Mouse (Mus musculus): ENCODE measurements around the gene Smox. TPM values are rescaled to one million over a fixed set of nuclear protein-coding genes. Genes with fewer than 3 reads are reported as not detected.

Smox gene
- polyA plus RNA-seq, 2 experiments = 70.4 to 75.0 TPM

DNA sequence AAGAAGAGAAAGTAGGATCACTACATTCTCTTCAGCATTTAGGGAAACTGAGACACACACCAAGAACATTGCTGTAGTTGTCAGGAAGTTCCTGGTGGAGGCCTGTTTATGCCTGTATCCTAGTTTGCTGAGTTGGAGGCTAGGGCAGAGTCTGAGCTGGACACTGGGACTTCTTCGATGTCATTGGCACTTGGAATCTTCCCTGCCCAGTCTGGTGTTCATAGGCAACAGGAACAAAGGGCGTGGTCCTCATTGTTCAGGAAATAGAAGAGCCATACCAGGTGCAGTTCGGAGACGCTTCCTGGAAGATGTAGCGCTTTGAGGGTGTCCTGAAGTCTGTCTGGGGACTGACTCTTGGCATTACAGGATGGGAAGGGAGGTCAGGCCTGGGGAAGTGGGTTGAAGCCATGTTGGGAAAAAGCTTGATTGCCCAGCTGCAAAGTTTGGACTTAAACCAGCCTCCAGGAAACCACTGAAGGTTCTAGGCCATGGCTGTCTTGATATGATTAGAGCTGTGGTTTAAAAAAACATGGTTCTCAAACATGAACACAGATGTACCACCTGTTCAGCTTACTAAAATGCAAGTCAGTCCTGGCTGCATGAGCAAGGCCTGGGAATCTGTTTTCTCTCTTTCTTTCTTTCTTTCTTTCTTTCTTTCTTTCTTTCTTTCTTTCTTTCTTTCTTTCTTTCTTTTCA, 5.0 kb downstream of the Smox start:
- DNase-seq (ENCODE audit: low read depth in 3 of 3, low spot score in 3 of 3) = no peak
- H3K27me3 ChIP-seq (ENCODE audit: control insufficient read depth, insufficient read depth, low read length) = no peaks in the 10 kb centered on the region; the same call in 1 of the 2 replicates
- H3K9me3 ChIP-seq (ENCODE audit: control insufficient read depth, low read length) = no peaks in the 10 kb centered on the region
- ATAC-seq (ENCODE audit: insufficient read depth) = no peak
- peaks cover 62 to 63% of the 10 kb centered on the region in 2 experiments for H3K4me1 ChIP-seq (replicated peaks; ENCODE audit: control insufficient read depth in 2 of 2, insufficient read depth in 2 of 2, low read length in 1 of 2)
- peak overlapping the region; percentile 82 for H3K4me2 ChIP-seq (ENCODE audit: low read depth)
- peak overlapping the region; percentile 99 for H3K27ac ChIP-seq
- TF ChIP-seq EP300 (IDR thresholded peaks at IDR 0.05; ENCODE audit: low read depth) (peak; percentile 30; the same call in 1 of the 2 replicates), CTCF (IDR thresholded peaks at IDR 0.05; ENCODE audit: low read depth) (no peak)
- H3K9ac ChIP-seq (replicated peaks) = peak overlapping the region; percentile 67
- H3K36me3 ChIP-seq (replicated peaks; ENCODE audit: control insufficient read depth, insufficient read depth, low read depth) = peaks cover 2% of the 10 kb centered on the region; the same call in 1 of the 2 replicates
- H3K4me3 ChIP-seq (ENCODE audit: insufficient read depth in 1 of 2, low read depth in 2 of 2, low read length in 2 of 2) = peak overlapping the region; percentile 7 to 98; a peak in 3 of 4 replicates
- WGBS (ENCODE audit: insufficient replicate concordance) = 53% methylated on average over 5 of the region's 5 CpGs

DNA sequence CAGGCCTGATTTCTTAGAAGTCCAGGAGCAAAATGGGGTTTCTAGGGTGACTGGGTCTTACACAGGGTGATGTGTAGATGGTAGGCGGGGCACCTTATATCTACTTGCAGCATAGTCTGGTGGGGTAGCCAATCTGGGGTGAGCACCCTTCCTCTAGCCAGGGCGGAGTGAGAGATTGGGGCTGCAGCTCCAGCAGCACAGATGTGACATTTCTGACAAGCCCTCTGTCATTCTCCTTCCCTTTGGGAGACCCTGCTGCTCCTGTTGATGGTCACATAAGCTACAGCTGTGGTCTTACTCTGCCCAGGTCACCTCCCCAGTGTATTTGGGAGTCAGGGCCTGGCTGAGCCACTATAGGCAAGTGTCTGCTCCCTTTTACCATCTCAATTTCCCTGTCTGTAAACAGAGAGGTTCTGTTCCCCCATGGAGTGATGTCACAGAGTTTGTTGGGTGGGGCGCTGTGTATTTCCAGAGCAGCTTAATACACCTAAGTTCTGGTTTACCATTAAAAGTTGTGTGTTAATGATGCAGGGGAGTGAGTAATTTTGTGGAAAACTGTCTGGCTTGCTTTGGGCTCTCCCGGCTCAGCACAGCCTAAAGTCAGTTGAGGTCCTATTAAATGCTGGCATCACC, 6.0 kb downstream of the Smox start:
- peak overlapping the region; percentile 42 to 60 for H3K4me3 ChIP-seq (ENCODE audit: insufficient read depth in 1 of 2, low read depth in 2 of 2, low read length in 2 of 2)
- peak overlapping the region; percentile 99 for H3K27ac ChIP-seq
- no peaks in the 10 kb centered on the region; the same call in 1 of the 2 replicates for H3K27me3 ChIP-seq (ENCODE audit: control insufficient read depth, insufficient read depth, low read length)
- DNase-seq (ENCODE audit: low read depth in 3 of 3, low spot score in 3 of 3) (peak; percentile 91 to 93 (median 92)), ATAC-seq (ENCODE audit: insufficient read depth) (peak; percentile 99)
- H3K4me1 ChIP-seq (replicated peaks; ENCODE audit: control insufficient read depth in 2 of 2, insufficient read depth in 2 of 2, low read length in 1 of 2) = peaks cover 67 to 68% of the 10 kb centered on the region in 2 experiments
- H3K9me3 ChIP-seq (ENCODE audit: control insufficient read depth, low read length) = no peaks in the 10 kb centered on the region
- peak overlapping the region; percentile 82 for H3K4me2 ChIP-seq (ENCODE audit: low read depth)
- TF ChIP-seq CTCF (IDR thresholded peaks at IDR 0.05; ENCODE audit: low read depth) (no peak), EP300 (IDR thresholded peaks at IDR 0.05; ENCODE audit: low read depth) (peak; percentile 99)
- peak overlapping the region; percentile 77 for H3K9ac ChIP-seq (replicated peaks)
- peaks cover 2% of the 10 kb centered on the region; the same call in 1 of the 2 replicates for H3K36me3 ChIP-seq (replicated peaks; ENCODE audit: control insufficient read depth, insufficient read depth, low read depth)
- 26% methylated on average over 4 of the region's 4 CpGs for WGBS (ENCODE audit: insufficient replicate concordance)

DNA sequence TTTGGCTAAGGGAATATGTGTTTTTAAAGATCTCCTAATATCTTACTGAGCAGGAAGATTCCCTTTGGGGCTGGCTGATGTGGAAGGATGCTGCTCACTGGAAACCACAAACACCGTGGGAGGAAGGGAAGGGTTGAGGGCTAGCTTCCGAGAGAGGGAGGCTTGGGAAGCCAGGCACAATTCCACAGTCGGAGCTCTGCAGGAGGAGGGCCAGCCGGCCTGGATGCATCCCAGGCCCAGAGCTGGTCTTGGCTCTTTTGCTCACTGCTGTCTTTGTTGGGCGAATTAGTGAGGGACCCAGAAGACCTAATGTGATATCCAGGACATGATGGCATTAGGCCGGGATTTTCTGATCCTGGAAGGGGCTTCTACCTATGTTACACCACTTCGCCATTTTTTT, 6.9 kb downstream of the Smox start:
- peak overlapping the region in 1 of 2 experiments; percentile 42; a peak in 2 of 4 replicates for H3K4me3 ChIP-seq (ENCODE audit: insufficient read depth in 1 of 2, low read depth in 2 of 2, low read length in 2 of 2)
- H3K9ac ChIP-seq (replicated peaks) = peak overlapping the region; percentile 77
- H3K27ac ChIP-seq = peak overlapping the region; percentile 99
- no peaks in the 10 kb centered on the region for H3K9me3 ChIP-seq (ENCODE audit: control insufficient read depth, low read length)
- 75% methylated on average over 7 of the region's 7 CpGs for WGBS (ENCODE audit: insufficient replicate concordance)
- ATAC-seq (ENCODE audit: insufficient read depth) (no peak), DNase-seq (ENCODE audit: low read depth in 3 of 3, low spot score in 3 of 3) (no peak)
- no peaks in the 10 kb centered on the region for H3K27me3 ChIP-seq (ENCODE audit: control insufficient read depth, insufficient read depth, low read length)
- H3K36me3 ChIP-seq (replicated peaks; ENCODE audit: control insufficient read depth, insufficient read depth, low read depth) = peaks cover 2% of the 10 kb centered on the region; the same call in 1 of the 2 replicates
- H3K4me1 ChIP-seq (replicated peaks; ENCODE audit: control insufficient read depth in 2 of 2, insufficient read depth in 2 of 2, low read length in 1 of 2) = peaks cover 66 to 69% of the 10 kb centered on the region in 2 experiments
- peak overlapping the region; percentile 82 for H3K4me2 ChIP-seq (ENCODE audit: low read depth)
- TF ChIP-seq CTCF (IDR thresholded peaks at IDR 0.05; ENCODE audit: low read depth) (no peak), EP300 (IDR thresholded peaks at IDR 0.05; ENCODE audit: low read depth) (no peak)

DNA sequence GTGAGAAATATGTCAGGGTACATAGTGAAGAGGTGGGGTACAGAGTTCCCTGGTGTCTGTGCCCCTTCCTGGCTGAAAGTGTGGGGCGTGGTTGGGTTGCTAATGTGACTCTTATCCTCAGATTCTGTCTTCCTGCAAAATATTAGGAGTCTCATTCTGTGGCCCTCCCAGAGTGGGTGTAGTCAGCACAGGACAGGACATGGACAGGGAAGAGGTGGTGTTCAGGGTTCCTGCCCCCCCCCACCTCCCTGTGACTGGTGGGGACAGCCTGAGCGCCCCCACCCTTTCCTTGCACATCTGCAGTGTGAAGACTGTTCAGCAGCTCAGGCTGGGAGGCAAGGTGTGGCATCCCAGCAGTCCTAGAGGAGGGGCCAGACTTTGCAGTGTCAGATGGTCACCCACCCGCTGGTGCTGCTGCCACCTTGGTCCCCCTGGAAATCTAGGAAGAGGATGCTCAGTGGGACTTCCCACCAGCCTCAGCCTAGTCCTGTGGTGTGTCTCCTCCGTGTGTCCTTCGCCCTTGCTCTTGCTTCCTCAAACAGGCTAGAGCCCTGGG, 8.1 kb downstream of the Smox start:
- peak overlapping the region; percentile 82 for H3K4me2 ChIP-seq (ENCODE audit: low read depth)
- no peak overlapping the region for H3K4me3 ChIP-seq (ENCODE audit: insufficient read depth in 1 of 2, low read depth in 2 of 2, low read length in 2 of 2)
- no peaks in the 10 kb centered on the region for H3K27me3 ChIP-seq (ENCODE audit: control insufficient read depth, insufficient read depth, low read length)
- peak overlapping the region; percentile 77 for H3K9ac ChIP-seq (replicated peaks)
- WGBS (ENCODE audit: insufficient replicate concordance) = 69% methylated on average over 5 of the region's 5 CpGs
- TF ChIP-seq EP300 (IDR thresholded peaks at IDR 0.05; ENCODE audit: low read depth) = no peak
- no peak for TF ChIP-seq CTCF (IDR thresholded peaks at IDR 0.05; ENCODE audit: low read depth)
- no peak for DNase-seq (ENCODE audit: low read depth in 3 of 3, low spot score in 3 of 3)
- peaks cover 2% of the 10 kb centered on the region; the same call in 1 of the 2 replicates for H3K36me3 ChIP-seq (replicated peaks; ENCODE audit: control insufficient read depth, insufficient read depth, low read depth)
- H3K27ac ChIP-seq = peak overlapping the region; percentile 42
- ATAC-seq (ENCODE audit: insufficient read depth) = no peak
- no peaks in the 10 kb centered on the region for H3K9me3 ChIP-seq (ENCODE audit: control insufficient read depth, low read length)
- H3K4me1 ChIP-seq (replicated peaks; ENCODE audit: control insufficient read depth in 2 of 2, insufficient read depth in 2 of 2, low read length in 1 of 2) = peaks cover 59 to 61% of the 10 kb centered on the region in 2 experiments

DNA sequence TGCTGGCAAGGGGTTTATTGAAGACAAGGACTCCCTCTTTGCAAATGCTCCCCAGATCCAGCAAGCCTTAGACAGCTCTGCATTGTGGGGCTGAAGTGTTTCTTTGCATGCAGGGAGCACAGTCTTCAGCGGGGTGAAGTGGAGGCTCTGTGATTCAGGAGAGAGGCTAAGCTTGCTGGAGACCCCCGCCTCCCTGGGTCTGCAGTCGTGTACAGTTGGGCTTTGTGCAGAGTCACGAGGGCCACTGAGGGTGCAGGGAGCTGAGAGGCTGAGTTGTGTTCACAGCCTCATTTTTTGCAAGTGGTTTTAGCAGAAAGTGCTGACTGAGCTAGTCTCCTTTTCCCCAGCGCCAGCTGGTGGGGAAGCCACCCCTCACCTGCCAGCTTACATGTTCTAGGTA, 10.6 kb downstream of the Smox start:
- Histone ChIP-seq H3K4me1 (replicated peaks; ENCODE audit: control insufficient read depth in 2 of 2, insufficient read depth in 2 of 2, low read length in 1 of 2) (peaks cover 34 to 35% of the 10 kb centered on the region in 2 experiments), H3K27me3 (ENCODE audit: control insufficient read depth, insufficient read depth, low read length) (no peaks in the 10 kb centered on the region)

More for the DNA sequence above, 10.6 kb downstream of the Smox start:
- Histone ChIP-seq H3K9me3 (ENCODE audit: control insufficient read depth, low read length) (no peaks in the 10 kb centered on the region), H3K36me3 (replicated peaks; ENCODE audit: control insufficient read depth, insufficient read depth, low read depth) (peaks cover 2% of the 10 kb centered on the region), H3K27ac (no peak overlapping the region), H3K4me2 (ENCODE audit: low read depth) (no peak overlapping the region), H3K4me3 (ENCODE audit: insufficient read depth in 1 of 2, low read depth in 2 of 2, low read length in 2 of 2) (no peak overlapping the region), H3K9ac (replicated peaks) (no peak overlapping the region)
- TF ChIP-seq CTCF (IDR thresholded peaks at IDR 0.05; ENCODE audit: low read depth) (no peak), EP300 (IDR thresholded peaks at IDR 0.05; ENCODE audit: low read depth) (no peak)
- ATAC-seq (ENCODE audit: insufficient read depth) (no peak), DNase-seq (ENCODE audit: low read depth in 3 of 3, low spot score in 3 of 3) (no peak)
- 69% methylated on average over 5 of the region's 5 CpGs for WGBS (ENCODE audit: insufficient replicate concordance)

Data from liver, embryonic 14.5 days (tissue).